Mouse (Mus musculus): ENCODE measurements around the gene Sik3. TPM values are rescaled to one million over a fixed set of nuclear protein-coding genes. Genes with fewer than 3 reads are reported as not detected.
A peak's percentile ranks its signal among the peaks of the same experiment; 100 is the strongest.

The Sik3 gene
- polyA plus RNA-seq, 1 experiment from 2014 or later: 1.7 TPM

GRCm38 (mm10) chr9:46269125-46269524 is 256.5 kb downstream of the Sik3 start:
- no peak for ATAC-seq (ENCODE audit: low read depth)
- H3K27me3 ChIP-seq (ENCODE audit: control insufficient read depth, insufficient read depth, low read depth, low read length): no peaks in the 10 kb centered on the region
- peaks cover 13% of the 10 kb centered on the region for H3K4me1 ChIP-seq (ENCODE audit: control insufficient read depth, low read depth, low read length)
- 69% methylated on average over 5 of the region's 5 CpGs for WGBS (ENCODE audit: insufficient replicate concordance)
- no peak overlapping the region for H3K9ac ChIP-seq (ENCODE audit: low read depth, low read length)
- H3K9me3 ChIP-seq (replicated peaks; ENCODE audit: control insufficient read depth, low read length): no peaks in the 10 kb centered on the region
- H3K4me2 ChIP-seq (ENCODE audit: low read depth, low read length): no peak overlapping the region
- no peak overlapping the region for H3K4me3 ChIP-seq (ENCODE audit: low read depth, low read length)
- no peaks in the 10 kb centered on the region for H3K36me3 ChIP-seq (ENCODE audit: control insufficient read depth, insufficient read depth)
- no peak overlapping the region for H3K27ac ChIP-seq (ENCODE audit: low read length)

DNA sequence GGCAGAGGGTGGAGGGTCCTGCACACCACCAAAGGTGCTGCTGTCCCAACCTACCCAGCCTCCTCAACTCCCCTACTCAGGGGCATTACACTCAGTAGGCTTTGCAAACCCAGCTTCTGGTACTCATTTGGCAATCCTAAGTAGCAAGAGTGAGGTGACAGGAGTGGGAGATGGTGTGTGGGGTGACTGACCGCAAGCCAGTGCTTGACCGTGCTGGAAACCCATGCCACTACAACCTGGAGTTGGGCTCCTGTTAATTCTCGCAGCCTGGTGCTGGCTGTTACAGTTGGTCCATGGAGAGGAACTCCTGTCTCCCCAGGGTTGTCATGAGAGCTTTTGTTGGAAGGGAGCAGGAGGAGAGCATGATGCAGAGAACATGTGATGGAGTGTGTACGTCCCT is 258.2 kb downstream of the Sik3 start:
- ATAC-seq (ENCODE audit: low read depth): no peak
- H3K4me2 ChIP-seq (ENCODE audit: low read depth, low read length): no peak overlapping the region
- H3K4me3 ChIP-seq (ENCODE audit: low read depth, low read length): no peak overlapping the region
- H3K27me3 ChIP-seq (ENCODE audit: control insufficient read depth, insufficient read depth, low read depth, low read length): no peaks in the 10 kb centered on the region
- no peak overlapping the region for H3K27ac ChIP-seq (ENCODE audit: low read length)
- 84% methylated on average over 4 of the region's 4 CpGs for WGBS (ENCODE audit: insufficient replicate concordance)
- H3K9ac ChIP-seq (ENCODE audit: low read depth, low read length): no peak overlapping the region
- peaks cover 18% of the 10 kb centered on the region for H3K4me1 ChIP-seq (ENCODE audit: control insufficient read depth, low read depth, low read length)
- no peaks in the 10 kb centered on the region for H3K9me3 ChIP-seq (replicated peaks; ENCODE audit: control insufficient read depth, low read length)
- H3K36me3 ChIP-seq (ENCODE audit: control insufficient read depth, insufficient read depth): peaks cover 7% of the 10 kb centered on the region; the same call in 1 of the 2 replicates

DNA sequence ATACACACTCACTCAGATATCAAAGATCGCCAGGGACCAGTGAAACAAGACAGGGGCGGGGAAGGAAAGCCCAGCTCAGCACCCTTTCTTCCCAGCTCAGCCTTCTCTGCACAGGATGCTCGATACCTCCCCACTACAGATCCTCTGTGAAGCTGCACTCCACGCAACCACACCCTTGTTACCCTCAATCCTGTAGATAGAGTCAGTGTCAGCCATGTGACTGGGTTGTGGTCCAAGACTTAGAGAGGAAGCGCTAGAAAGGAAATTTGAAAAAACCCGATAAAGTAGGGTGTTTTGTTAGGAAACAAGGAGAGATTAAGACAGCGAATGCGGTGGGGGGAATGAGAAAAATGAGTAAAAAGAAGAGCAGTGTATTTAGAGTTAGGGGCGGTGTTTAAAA is 259.4 kb downstream of the Sik3 start:
- Histone ChIP-seq H3K9ac (ENCODE audit: low read depth, low read length) (peak overlapping the region; percentile 75; the same call in 1 of the 2 replicates), H3K4me2 (ENCODE audit: low read depth, low read length) (peak overlapping the region; percentile 79)

GRCm38 (mm10) chr9:46272677-46273454 is 260.2 kb downstream of the Sik3 start, which contains the start of gene Zpr1:
Zpr1 (plus strand) TSS chr9:46273064.
- peak within 1 kb of the TSS; percentile 68 for H3K27ac ChIP-seq (ENCODE audit: low read length)
- peak within 1 kb of the TSS; percentile 79 for H3K4me2 ChIP-seq (ENCODE audit: low read depth, low read length)
- peak; percentile 91 for ATAC-seq (ENCODE audit: low read depth)
- WGBS (ENCODE audit: insufficient replicate concordance): 2% methylated on average over 45 of the region's 45 CpGs
- H3K4me3 ChIP-seq (ENCODE audit: low read depth, low read length): peak within 1 kb of the TSS; percentile 88
- H3K27me3 ChIP-seq (ENCODE audit: control insufficient read depth, insufficient read depth, low read depth, low read length): no peaks in the 10 kb centered on the region
- H3K9ac ChIP-seq (ENCODE audit: low read depth, low read length): peak within 1 kb of the TSS; percentile 75
- peaks cover 22% of the 10 kb centered on the region for H3K36me3 ChIP-seq (ENCODE audit: control insufficient read depth, insufficient read depth)
- peaks cover 18% of the 10 kb centered on the region for H3K4me1 ChIP-seq (ENCODE audit: control insufficient read depth, low read depth, low read length)
- H3K9me3 ChIP-seq (replicated peaks; ENCODE audit: control insufficient read depth, low read length): no peaks in the 10 kb centered on the region

More for the DNA sequence above, 259.4 kb downstream of the Sik3 start:
- 24% methylated on average over 9 of the region's 9 CpGs for WGBS (ENCODE audit: insufficient replicate concordance)
- no peaks in the 10 kb centered on the region for H3K27me3 ChIP-seq (ENCODE audit: control insufficient read depth, insufficient read depth, low read depth, low read length)
- H3K9me3 ChIP-seq (replicated peaks; ENCODE audit: control insufficient read depth, low read length): no peaks in the 10 kb centered on the region
- peak overlapping the region; percentile 88 for H3K4me3 ChIP-seq (ENCODE audit: low read depth, low read length)
- peaks cover 18% of the 10 kb centered on the region for H3K36me3 ChIP-seq (ENCODE audit: control insufficient read depth, insufficient read depth)
- ATAC-seq (ENCODE audit: low read depth): no peak
- peaks cover 18% of the 10 kb centered on the region for H3K4me1 ChIP-seq (ENCODE audit: control insufficient read depth, low read depth, low read length)
- H3K27ac ChIP-seq (ENCODE audit: low read length): no peak overlapping the region

Other genes with a start within 250 kb of the Sik3 start
- gene Cep164, start 184.1 kb upstream of the Sik3 start, polyA plus RNA-seq (2015; fragmentation: Nextera tagmentation; extraction: Ambion mirVana): 5.3 and 5.4 TPM in 2 replicates
- 7.4 and 9.3 TPM in 2 replicates for gene Bace1, start 174.2 kb upstream of the Sik3 start, polyA plus RNA-seq (2015; fragmentation: Nextera tagmentation; extraction: Ambion mirVana)
- 7.2 and 8.4 TPM in 2 replicates for gene Pcsk7, start 106.3 kb upstream of the Sik3 start, polyA plus RNA-seq (2015; fragmentation: Nextera tagmentation; extraction: Ambion mirVana)
- 15.0 and 16.0 TPM in 2 replicates for gene Rnf214, start 105.9 kb upstream of the Sik3 start, polyA plus RNA-seq (2015; fragmentation: Nextera tagmentation; extraction: Ambion mirVana)
- 6.2 and 9.5 TPM in 2 replicates for gene Tagln, start 76.8 kb upstream of the Sik3 start, polyA plus RNA-seq (2015; fragmentation: Nextera tagmentation; extraction: Ambion mirVana)
- gene Sidt2, start 57.6 kb upstream of the Sik3 start, polyA plus RNA-seq (2015; fragmentation: Nextera tagmentation; extraction: Ambion mirVana): 18.5 and 20.5 TPM in 2 replicates
- gene Pafah1b2, start 130 bp upstream of the Sik3 start, polyA plus RNA-seq (2015; fragmentation: Nextera tagmentation; extraction: Ambion mirVana): 57.6 and 63.3 TPM in 2 replicates
- gene Apoa1, start 215.8 kb downstream of the Sik3 start, polyA plus RNA-seq (2015; fragmentation: Nextera tagmentation; extraction: Ambion mirVana): 6,810 and 7,451 TPM in 2 replicates
- 9.3 and 14.0 TPM in 2 replicates for gene Apoc3, start 222.8 kb downstream of the Sik3 start, polyA plus RNA-seq (2015; fragmentation: Nextera tagmentation; extraction: Ambion mirVana)
- gene Apoa4, start 227.9 kb downstream of the Sik3 start, polyA plus RNA-seq (2015; fragmentation: Nextera tagmentation; extraction: Ambion mirVana): 0.07 and 14.5 TPM in 2 replicates